Mouse (Mus musculus) hematopoietic stem cell, adult 5-6 weeks (primary cell): ENCODE data around the gene Cd47. TPM values are rescaled to one million over a fixed set of nuclear protein-coding genes. Genes with fewer than 3 reads are reported as not detected.

Experiments
- ATAC-seq, 2 experiments: fragments of 125-278 bp in 1 of 2; replicated peaks in 1 of 2; 2 replicates each; pipeline ENCODE4 v1.8.0; 2016 to 2017; ENCODE audit warnings: inconsistent platforms in 2 of 2, mild to moderate bottlenecking in 2 of 2, moderate number of reproducible peaks in 2 of 2, low read depth in 1 of 2, moderate TSS enrichment in 1 of 2; ENCODE audit not compliant: low FRiP score in 2 of 2, poor library complexity in 2 of 2, severe bottlenecking in 2 of 2, insufficient read depth in 1 of 2, low TSS enrichment in 1 of 2
- total RNA-seq: library from RNA; stranded (forward); fragments of 172-1452, 232-1000 nt; gene quantifications from 2 replicates; pipeline ENCODE4 v1.2.3, GENCODE M21; 2017

Gene Cd47
- total RNA-seq, 1 experiment from 2014 or later: 146 TPM

- ATAC-seq: peak; percentile 6 to 34; a peak in 2 of 4 replicates
Observed at GRCm38 (mm10) chr16:49915532-49916476, 115.5 kb downstream of the Cd47 start.

GRCm38 (mm10) chr16:49920191-49920590 lies 119.9 kb downstream of the Cd47 start:
- no peak for ATAC-seq

GRCm38 (mm10) chr16:49921677-49922076 lies 121.3 kb downstream of the Cd47 start:
- no peak for ATAC-seq

GRCm38 (mm10) chr16:49922098-49922497 lies 121.8 kb downstream of the Cd47 start:
- no peak for ATAC-seq

GRCm38 (mm10) chr16:49923720-49924119 lies 123.4 kb downstream of the Cd47 start:
- no peak for ATAC-seq

GRCm38 (mm10) chr16:49924941-49925340 lies 124.6 kb downstream of the Cd47 start:
- ATAC-seq: no peak

GRCm38 (mm10) chr16:49933274-49933673 lies 132.9 kb downstream of the Cd47 start:
- ATAC-seq: no peak

- ATAC-seq: no peak
Observed at GRCm38 (mm10) chr16:49936008-49936443, 135.7 kb downstream of the Cd47 start.

- ATAC-seq: no peak
Observed at GRCm38 (mm10) chr16:49936793-49937192, 136.5 kb downstream of the Cd47 start.

- no peak; a peak in 1 of 4 replicates for ATAC-seq
Observed at GRCm38 (mm10) chr16:49937218-49938165, 137.2 kb downstream of the Cd47 start.

- no peak for ATAC-seq
Observed at GRCm38 (mm10) chr16:49938483-49939301, 138.4 kb downstream of the Cd47 start.

- no peak for ATAC-seq
Observed at GRCm38 (mm10) chr16:49939376-49939775, 139.0 kb downstream of the Cd47 start.

- no peak for ATAC-seq
Observed at GRCm38 (mm10) chr16:49940473-49940872, 140.1 kb downstream of the Cd47 start.

- ATAC-seq: no peak
Observed at GRCm38 (mm10) chr16:49941031-49941430, 140.7 kb downstream of the Cd47 start.

GRCm38 (mm10) chr16:49943726-49944125 lies 143.4 kb downstream of the Cd47 start:
- ATAC-seq: peak; percentile 22 to 45; a peak in 1 of 4 replicates

GRCm38 (mm10) chr16:49945084-49945483 lies 144.8 kb downstream of the Cd47 start:
- no peak for ATAC-seq

- ATAC-seq: no peak
Observed at GRCm38 (mm10) chr16:49947049-49947448, 146.7 kb downstream of the Cd47 start.
